Mouse (Mus musculus) gastrocnemius, adult 2 months (tissue): ENCODE results near the gene Taf13. TPM values are rescaled to one million over a fixed set of nuclear protein-coding genes. Genes with fewer than 3 reads are reported as not detected.
A peak's percentile ranks its signal among the peaks of the same experiment; 100 is the strongest.
"Not testable (repeated sequence)": the region's sequence is repeated elsewhere in the genome, so short reads cannot be mapped to it uniquely, and the experiment has no call there.

Experiments used
- DNase-seq: peaks from one replicate; pipeline ENCODE4 v3.0.0; 2022
- H3K27ac ChIP-seq: fragments of 200-600 bp; 2 replicates; pipeline ENCODE4 v1.8.1; 2022; ENCODE audit warnings: mild to moderate bottlenecking
- H3K4me3 ChIP-seq: fragments of 200-600 bp; 2 replicates; pipeline ENCODE4 v1.8.1; 2022; ENCODE audit warnings: mild to moderate bottlenecking, moderate library complexity
- CTCF ChIP-seq: fragments of 200-600 bp; IDR thresholded peaks from 2 replicates; pipeline ENCODE4 v1.8.1; 2022; ENCODE audit warnings: antibody characterized with exemption, mild to moderate bottlenecking, moderate library complexity
- intact Hi-C: fragments of 180-260 bp; cut with DNase I; formaldehyde crosslinking; loops from one replicate; pipeline ENCODE4 v1.15.1; 2025
- total RNA-seq, 2 experiments: library from RNA; stranded (reverse); gene quantifications; 2 replicates each; pipeline ENCODE4 v1.2.3; 2021

Taf13 gene
- total RNA-seq, 2 experiments from 2014 or later: 19.7 to 20.0 TPM

- Histone ChIP-seq H3K4me3 (peak overlapping the region; percentile 84), H3K27ac (peak overlapping the region; percentile 91)
- peak; percentile 94 for TF ChIP-seq CTCF
- intact Hi-C loops: loop anchor here (2.0 kb wide), 1 partner anchor 110 kb away; the partner anchor contains the start of gene Sars
- DNase-seq: peak; percentile 92
These were observed 16.7 kb upstream of the Taf13 start for GRCm38 (mm10) chr3:108554587-108555312.

- H3K27ac ChIP-seq: no peak overlapping the region
- H3K4me3 ChIP-seq: no peak overlapping the region
- intact Hi-C loops: no loop called here
- TF ChIP-seq CTCF: no peak
- no peak for DNase-seq
These were observed 13.6 kb upstream of the Taf13 start for GRCm38 (mm10) chr3:108557888-108558287.

GRCm38 (mm10) chr3:108562133-108562730 lies 9.3 kb upstream of the Taf13 start, which contains the start of gene Tmem167b:
Gene Tmem167b (minus strand): TSS chr3:108562466.
- H3K4me3 ChIP-seq: peak within 1 kb of the TSS; percentile 98
- intact Hi-C loops: loop anchor here (2.0 to 5.0 kb wide), 3 partner anchors 90 to 161 kb away; partner anchors contain the start of gene Clcc1
- H3K27ac ChIP-seq: peak within 1 kb of the TSS; percentile 99
- no peak for TF ChIP-seq CTCF
- peak; percentile 97 for DNase-seq

- TF ChIP-seq CTCF: no peak
- no peak for DNase-seq
- H3K27ac ChIP-seq: peak overlapping the region; percentile 99
- H3K4me3 ChIP-seq: peak overlapping the region; percentile 98
- intact Hi-C loops: loop anchor here (2.0 to 5.0 kb wide), 3 partner anchors 89 to 162 kb away; partner anchors contain the start of gene Clcc1
These were observed 8.7 kb upstream of the Taf13 start for GRCm38 (mm10) chr3:108562777-108563271.

- Histone ChIP-seq H3K27ac (peak overlapping the region; percentile 99), H3K4me3 (peak overlapping the region; percentile 98)
- TF ChIP-seq CTCF: peak; percentile 85
- peak; percentile 81 for DNase-seq
- intact Hi-C loops: loop anchor here (2.0 to 5.0 kb wide), 3 partner anchors 89 to 163 kb away; partner anchors contain the start of gene Clcc1
These were observed 8.2 kb upstream of the Taf13 start for GRCm38 (mm10) chr3:108563309-108563708.

GRCm38 (mm10) chr3:108567990-108568877 lies 3.3 kb upstream of the Taf13 start:
- no peak for TF ChIP-seq CTCF
- intact Hi-C loops: no loop called here
- H3K4me3 ChIP-seq: no peak overlapping the region

GRCm38 (mm10) chr3:108569636-108570035 lies 1.9 kb upstream of the Taf13 start:
- H3K4me3 ChIP-seq, H3K27ac ChIP-seq, intact Hi-C loops, DNase-seq: not testable (repeated sequence)

More at GRCm38 (mm10) chr3:108567990-108568877, 3.3 kb upstream of the Taf13 start:
- DNase-seq: no peak
- no peak overlapping the region for H3K27ac ChIP-seq

GRCm38 (mm10) chr3:108570813-108571212 lies 685 bp upstream of the Taf13 start:
- no peak for TF ChIP-seq CTCF
- intact Hi-C loops: no loop called here
- Histone ChIP-seq H3K27ac (peak overlapping the region; percentile 92; the same call in 1 of the 2 replicates), H3K4me3 (peak overlapping the region; percentile 76)
- DNase-seq: no peak

- intact Hi-C loops: no loop called here
- Histone ChIP-seq H3K27ac (peak overlapping the region; percentile 92), H3K4me3 (peak overlapping the region; percentile 76)
- DNase-seq: no peak
- no peak for TF ChIP-seq CTCF
These were observed 962 bp downstream of the Taf13 start for GRCm38 (mm10) chr3:108572309-108573010.

GRCm38 (mm10) chr3:108574018-108574417 lies 2.5 kb downstream of the Taf13 start:
- H3K27ac ChIP-seq: no peak overlapping the region
- no peak for DNase-seq
- intact Hi-C loops: no loop called here
- no peak overlapping the region for H3K4me3 ChIP-seq
- TF ChIP-seq CTCF: no peak

- intact Hi-C loops: no loop called here
- no peak overlapping the region for H3K4me3 ChIP-seq
These were observed 13.1 kb downstream of the Taf13 start for GRCm38 (mm10) chr3:108584580-108584979.

More at GRCm38 (mm10) chr3:108584580-108584979, 13.1 kb downstream of the Taf13 start:
- TF ChIP-seq CTCF: no peak
- no peak overlapping the region for H3K27ac ChIP-seq
- DNase-seq: no peak
